Mouse (Mus musculus) spleen, adult 2 months (tissue): ENCODE data around the gene Tenm3.

Experiments used
- CTCF ChIP-seq: fragments of 200-500 bp; IDR thresholded peaks from 2 replicates; pipeline ENCODE4 v1.5.1; 2011; ENCODE audit warnings: mild to moderate bottlenecking, inconsistent platforms; ENCODE audit not compliant: insufficient read depth, insufficient read length, insufficient replicate concordance; ENCODE audit errors: extremely low read depth
- POLR2A ChIP-seq: fragments of 200-500 bp; IDR thresholded peaks from 2 replicates; pipeline ENCODE4 v1.6.1; 2011; ENCODE audit warnings: low read depth, low read length, inconsistent platforms

DNA sequence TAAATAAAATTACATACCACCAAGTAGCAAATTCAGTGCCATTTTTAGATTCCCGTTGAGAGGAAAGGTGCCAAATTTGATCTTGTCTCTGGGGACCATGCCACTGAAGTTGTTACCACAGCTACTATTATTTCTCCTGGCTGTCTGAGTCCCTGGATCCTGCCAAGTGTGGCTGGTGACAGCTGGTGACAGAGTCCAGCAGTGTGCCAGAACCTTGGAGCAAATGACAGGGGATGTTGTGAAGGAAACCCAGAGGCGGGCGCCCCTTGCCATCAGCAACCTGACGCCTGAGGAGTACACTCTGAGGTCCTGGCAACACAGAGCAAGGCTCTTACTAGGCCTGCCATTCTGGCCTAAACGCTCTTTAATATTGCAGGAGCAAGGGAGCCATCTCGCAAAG, 467.0 kb downstream of the Tenm3 start:
- TF ChIP-seq CTCF (no peak), POLR2A (no peak)
